Mouse (Mus musculus) monocyte, adult 5-6 weeks (primary cell): Measurements from ENCODE around the gene Lsm4. TPM values are rescaled to one million over a fixed set of nuclear protein-coding genes. Genes with fewer than 3 reads are reported as not detected.

Source experiments
- ATAC-seq: fragments of 153-309, 156-312 bp; replicated peaks from 2 replicates; pipeline ENCODE4 v1.8.0; 2017; ENCODE audit warnings: mild to moderate bottlenecking; ENCODE audit not compliant: low TSS enrichment, insufficient number of reproducible peaks, severe bottlenecking, poor library complexity, low FRiP score
- total RNA-seq: library from RNA; stranded (forward); fragments of 200-1000, 200-491, 200-594 nt; gene quantifications from 3 replicates; pipeline ENCODE4 v1.2.3, GENCODE M21; 2017

The Lsm4 gene
- total RNA-seq, 1 experiment from 2014 or later, result 93.3 TPM

DNA sequence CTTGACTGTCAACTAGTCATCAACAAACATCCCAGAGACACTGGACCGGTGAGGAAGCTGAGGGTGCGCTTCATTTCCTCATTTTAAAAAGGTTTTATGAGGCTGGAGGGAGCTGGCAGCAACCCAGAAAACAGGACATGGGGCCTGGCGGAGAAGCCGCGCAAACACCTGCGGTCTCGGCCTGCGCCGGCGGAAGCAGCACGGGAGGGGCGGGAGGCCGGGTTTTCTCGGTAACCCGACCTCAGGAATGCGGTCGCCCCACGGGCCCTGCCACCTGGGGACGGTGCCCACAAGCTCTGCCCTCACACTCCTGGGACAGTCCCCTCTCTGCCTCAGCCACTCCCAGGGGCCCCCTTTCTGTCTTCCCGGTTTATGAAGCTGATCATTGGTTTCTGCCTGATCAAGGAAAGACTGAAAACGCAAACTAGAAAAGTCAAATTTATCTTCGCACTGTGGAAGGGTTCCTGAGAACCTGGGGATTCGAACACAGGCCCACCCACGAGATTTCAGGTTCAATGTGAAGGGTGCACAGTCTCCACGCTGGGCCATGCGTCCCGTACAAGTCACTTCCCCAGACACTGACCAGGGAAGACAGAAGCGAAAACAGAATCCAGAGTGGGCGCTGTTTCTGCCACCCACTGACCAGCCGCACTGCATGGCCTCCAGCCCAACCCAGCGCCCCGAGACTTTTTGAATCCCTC, 22.4 kb downstream of the Lsm4 start:
- ATAC-seq, result peak; percentile 14; the same call in 1 of the 2 replicates

DNA sequence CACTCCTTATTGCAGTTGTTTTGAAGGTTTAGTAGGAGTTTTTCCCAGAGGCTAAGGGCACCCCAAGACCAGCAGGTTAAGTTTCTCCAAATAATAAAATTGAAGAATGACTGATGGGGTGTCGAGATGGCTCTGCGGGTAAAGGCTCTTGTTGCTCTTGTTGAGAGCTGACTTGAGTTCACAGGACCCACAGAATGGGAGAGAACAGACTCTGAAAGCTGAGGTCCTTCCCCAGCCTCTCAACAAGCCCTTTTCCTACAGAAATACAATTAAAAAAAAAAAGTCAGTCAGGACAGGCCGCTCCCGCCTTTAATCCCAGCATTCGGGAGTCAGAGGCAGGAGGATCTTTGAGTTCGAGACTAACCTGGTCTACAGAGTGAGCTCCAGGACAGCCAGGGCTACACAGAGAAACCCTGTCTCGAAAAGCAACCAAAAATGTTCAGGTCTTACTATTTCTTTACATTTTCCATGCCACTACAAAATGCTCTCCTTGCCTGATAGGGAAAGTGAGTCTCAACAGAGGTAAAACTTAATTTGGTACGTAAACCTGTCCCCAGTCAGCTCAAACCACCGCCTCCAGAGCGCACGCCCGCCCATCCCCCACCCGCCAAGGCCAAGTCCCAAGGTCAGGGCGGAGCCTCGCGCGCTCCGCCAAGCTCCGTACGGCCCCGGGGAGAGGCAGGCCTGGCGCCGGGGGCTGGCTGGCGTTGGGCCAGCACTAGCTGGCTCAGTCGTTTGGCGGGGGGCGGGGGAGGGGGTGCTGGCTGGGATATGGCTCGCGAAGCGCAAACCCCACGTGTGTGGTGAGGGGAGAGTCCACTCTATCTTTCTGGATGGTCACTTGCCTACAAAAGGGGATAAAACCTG, 23.2 kb downstream of the Lsm4 start:
- ATAC-seq, result no peak

DNA sequence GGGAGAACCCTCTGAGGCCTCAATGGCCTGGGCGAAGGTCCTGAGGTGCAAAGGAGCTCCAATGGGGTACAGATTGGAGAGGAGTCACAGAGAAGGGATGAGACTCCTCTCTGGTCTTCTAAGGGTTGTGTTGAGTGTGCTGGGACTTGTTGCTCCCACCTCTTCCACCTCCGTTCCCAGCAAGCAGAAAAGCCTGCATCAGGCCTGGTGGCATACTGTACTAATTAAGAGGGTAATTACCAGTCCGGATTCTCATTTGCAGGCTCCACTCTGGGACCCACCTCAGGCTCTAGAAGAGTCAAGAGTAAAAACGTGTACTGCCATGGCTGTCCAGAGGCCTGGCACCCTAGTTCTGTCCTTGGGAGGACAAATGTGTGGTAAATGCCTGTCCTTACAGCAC, 23.9 kb downstream of the Lsm4 start:
- ATAC-seq, result no peak

DNA sequence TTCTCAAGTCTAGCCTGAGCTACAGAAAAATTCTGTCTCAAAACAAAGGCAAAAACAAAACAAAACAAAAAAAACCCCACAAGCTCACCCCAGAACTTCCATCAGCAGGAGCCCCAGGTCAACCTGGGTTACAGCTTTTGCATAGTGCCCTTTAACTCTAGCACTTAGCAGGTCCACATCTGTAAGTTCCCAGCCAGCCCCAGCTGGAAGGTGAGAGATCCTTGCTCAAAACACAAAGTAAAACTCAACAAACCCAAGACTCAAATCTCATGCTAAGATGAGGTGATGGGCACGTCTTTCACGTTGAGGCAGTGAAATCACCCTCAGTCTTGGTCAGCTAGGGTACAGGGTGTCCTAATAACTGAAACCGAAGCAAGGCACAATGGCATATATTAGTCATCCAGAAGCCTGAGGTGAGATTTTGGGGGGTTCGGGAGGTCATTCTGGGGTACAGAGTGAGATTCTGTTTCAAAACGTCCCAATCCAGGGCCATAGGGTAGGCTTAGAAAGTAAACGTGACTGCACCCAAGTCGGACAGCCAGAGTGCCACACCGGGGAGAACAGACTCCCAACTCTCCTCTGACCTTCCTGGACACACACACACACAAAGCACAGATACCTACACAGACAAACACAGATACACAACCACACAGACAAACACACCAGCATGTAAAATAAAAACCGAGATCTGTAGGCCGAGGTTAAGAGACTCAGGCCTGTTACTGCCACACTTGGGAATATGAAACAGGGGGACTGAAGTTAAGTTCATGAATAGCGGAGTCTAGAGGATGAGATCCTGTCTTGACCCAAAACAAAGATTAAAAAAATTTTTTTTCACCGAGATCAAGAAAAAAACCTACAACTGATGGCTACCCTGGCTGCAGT, 24.6 kb downstream of the Lsm4 start:
- ATAC-seq, result no peak

DNA sequence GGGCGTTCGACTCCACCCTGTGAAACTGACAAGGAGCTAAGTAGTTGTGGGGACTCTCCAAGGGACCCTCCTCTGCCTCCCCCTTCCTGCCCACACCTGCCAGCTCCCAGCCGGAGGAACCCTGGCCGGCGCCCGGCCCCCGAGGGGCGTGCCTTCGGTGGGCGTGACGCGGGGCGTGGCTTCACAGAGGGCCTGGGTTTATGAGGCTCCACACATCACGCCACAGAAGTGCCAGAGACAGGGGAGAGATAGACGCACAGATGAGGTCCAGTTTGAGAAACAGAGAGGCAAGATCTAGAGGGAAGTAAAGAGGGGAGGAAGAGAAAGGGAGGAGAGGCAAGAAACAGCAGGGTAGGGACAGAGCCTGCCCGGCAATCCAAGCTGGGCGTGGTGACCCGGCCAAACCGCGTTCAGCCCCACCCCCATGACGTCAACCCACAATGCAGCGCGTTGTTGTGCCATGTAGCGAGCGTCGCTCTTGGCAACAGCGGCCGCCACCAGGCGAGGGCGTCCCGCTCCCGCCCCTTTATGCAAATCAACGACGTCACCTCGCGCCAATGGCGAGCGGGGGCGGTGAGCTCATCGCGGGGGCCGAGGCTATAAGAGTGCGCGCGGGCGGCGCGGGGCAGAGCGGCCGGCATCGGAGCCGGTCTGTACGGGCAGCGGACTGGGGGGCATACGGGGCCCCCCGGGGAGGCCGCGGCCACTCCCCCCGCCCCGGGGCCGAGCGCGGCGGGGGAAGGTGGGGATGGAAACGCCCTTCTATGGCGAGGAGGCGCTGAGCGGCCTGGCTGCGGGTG, 25.5 kb downstream of the Lsm4 start, which contains the start of gene Jund:
Gene Jund, plus strand, starts transcription at position 640 of the 800 bp plus-strand sequence.
- ATAC-seq, result peak; percentile 74

DNA sequence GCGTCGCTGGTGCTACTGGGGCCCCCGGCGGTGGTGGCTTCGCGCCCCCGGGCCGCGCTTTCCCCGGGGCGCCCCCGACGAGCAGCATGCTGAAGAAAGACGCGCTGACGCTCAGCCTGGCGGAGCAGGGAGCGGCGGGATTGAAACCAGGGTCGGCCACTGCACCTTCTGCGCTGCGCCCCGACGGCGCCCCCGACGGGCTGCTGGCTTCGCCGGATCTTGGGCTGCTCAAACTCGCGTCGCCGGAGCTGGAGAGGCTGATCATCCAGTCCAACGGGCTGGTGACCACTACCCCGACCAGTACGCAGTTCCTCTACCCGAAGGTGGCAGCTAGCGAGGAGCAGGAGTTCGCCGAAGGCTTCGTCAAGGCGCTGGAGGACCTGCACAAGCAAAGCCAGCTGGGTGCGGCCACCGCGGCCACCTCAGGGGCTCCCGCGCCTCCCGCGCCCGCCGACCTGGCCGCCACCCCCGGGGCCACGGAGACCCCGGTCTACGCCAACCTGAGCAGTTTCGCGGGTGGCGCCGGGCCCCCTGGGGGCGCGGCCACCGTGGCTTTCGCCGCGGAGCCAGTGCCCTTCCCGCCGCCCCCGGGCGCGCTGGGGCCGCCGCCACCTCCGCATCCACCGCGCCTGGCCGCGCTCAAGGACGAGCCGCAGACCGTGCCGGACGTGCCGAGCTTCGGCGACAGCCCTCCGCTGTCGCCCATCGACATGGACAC, 26.2 kb downstream of the Lsm4 start:
- no peak for ATAC-seq

DNA sequence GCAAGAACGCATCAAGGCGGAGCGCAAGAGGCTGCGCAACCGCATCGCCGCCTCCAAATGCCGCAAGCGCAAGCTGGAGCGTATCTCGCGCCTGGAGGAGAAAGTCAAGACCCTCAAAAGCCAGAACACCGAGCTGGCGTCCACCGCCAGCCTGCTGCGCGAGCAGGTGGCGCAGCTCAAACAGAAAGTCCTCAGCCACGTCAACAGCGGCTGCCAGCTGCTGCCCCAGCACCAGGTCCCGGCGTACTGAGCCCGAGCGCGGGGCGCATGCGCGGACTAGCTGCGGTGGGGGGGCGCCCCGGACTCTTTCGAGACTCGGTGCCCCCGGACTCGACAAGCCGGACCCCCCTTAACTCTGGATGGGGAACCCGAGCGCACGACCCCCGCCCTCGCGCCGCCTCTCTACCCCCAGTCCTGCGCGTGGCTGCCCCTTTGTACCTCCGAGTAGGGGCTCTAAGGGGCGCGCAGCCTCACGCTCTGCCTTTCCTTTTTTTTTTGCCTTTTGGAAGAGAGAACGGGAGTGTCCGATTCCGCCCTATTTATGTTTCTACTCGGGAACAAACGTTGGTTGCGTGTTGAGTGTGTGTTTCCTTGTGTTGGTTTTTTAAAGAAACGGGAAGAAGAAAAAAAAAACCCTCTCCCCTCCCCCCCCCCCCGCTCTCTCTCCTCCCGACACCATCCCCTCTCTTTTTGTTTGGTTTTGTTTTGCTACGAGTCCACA, 26.9 kb downstream of the Lsm4 start:
- ATAC-seq, result no peak

DNA sequence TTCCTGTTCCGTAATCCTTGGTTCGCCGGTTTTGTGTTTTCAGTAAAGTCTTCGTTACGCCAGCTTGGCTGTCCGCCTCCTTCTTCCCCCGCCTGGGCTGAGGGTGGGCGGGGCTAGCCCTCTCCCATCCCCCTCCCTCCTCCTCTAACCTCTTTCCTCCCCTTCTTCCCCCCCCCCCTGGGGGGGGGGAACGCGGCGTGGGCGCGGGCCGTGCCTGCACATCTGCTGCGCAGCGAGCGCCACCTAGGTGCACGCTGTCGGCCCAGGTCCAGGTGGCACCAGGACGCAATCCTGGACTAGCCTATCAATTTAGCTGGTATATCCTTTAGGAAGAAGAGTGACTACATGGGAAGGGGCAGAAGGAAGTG, 27.5 kb downstream of the Lsm4 start:
- 0 out of 2 replicates have a peak, but pooled peaks have one; percentile 7 for ATAC-seq

DNA sequence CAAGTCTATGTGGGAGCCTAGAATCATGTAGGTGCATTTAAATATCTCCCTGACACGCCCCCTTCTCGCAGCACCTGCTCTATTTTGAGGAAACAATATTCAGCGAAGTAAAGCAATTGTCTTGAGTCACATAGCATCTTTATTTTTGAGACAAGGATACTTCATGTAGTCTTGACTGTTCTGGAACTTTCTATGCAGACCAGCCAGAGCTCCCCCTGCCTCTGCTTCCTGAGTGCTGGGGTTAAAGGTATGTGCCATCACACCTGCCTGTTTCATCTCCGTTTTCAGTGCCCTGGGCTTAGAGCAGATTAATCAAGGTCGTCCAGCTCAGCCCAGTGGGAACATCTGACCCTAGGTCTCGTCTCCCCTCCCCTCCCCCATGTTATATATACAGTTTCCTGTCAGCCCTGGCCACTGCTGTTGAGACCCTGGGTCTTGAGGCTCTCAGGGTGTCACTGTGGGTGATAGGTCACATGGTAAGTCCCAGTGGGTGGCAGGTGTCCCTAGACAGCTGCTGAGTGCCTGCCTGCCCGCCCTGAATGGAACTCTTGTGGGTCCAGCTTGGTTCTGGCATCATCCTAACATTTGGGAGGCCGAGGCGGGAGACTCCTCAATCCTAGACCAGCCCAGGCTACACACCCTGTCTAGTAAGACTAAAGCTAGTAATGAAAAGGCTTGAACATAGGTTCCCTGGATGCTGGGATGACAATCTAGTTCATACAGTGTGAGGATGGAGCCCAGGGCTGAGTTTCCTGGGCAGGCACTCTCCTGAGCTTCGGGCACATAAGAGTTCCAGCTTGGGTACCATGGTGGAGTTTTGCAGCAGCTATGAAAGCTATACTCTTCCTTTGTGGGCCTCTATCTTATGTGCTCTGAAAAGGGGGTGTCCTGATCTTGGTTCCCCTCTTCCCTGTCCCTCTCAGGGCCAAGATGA, 28.3 kb downstream of the Lsm4 start:
- ATAC-seq, result no peak

DNA sequence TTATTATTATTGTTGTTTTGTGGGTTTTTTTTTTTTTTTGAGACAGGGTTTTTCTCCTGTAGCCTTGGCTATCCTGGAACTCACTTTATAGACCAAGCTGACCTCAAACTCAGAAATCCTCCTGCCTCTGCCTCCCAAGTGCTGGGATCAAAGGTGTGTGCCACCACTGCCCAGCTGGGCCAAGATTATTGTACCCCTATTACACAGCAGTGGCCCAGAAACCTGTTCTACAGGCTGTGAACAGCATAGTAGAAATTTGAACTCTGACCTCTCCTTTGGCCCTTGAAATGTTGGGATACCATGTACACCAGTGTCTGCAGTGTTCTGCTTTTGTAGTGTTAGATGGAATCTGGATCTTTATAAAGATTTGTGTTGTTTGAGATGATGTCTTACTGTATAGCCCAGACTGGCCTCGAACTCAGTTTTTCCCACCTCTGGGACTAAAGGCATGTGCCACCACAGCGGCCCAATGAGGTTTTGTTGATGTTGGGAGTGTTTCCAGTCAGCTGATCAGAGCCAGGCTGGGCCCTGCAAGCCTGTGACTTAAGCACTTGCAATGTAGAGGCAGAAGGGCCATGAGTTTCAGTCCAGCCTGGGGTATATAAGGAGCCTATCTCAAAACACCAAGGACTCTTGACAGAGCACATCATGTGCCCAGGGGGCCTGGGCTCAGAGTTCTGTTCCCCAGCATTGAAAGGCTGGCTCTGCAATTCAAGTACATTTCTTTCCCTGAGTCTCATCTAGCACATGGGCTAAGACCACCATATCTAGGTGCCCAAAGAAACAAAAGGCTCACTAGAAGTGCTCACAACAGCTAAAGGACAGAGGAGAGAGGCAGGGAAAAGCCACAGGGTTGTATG, 29.2 kb downstream of the Lsm4 start:
- no peak for ATAC-seq

DNA sequence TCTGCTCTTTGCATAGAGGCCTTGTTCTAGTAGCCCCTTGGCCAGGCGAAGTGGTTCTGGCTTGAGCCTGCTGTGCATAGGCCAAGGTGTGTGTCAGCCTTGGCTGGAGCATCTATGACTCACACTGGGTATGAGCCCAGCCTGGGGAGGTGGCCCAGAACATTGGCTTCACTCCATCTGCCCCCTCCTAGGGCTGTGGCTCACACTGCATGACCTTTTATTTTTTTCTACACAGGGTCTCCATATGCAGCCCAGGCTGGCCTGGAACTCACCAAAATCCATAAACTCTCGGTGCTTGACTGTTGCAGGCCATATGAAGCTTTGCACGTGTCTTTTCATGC, 29.8 kb downstream of the Lsm4 start:
- ATAC-seq, result no peak

DNA sequence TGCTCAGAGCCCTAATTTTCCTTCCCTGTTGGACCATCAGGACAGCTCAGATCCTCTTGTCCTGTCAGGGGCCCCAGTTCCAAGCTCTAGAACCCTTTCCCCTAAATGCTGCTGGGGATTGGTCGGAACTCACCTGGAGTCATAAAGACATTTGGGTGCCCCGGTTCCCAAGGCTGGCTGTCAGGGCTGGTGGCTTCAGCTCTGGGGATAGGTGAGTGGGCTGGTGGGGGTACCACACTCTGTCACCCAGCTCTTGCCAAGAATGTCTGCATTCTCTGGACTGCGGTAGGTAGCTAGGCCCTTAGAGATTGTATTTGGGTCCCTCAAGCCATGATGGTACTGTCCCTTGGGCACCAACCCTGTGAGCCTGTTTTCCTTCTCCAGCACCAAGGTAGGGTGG, 30.2 kb downstream of the Lsm4 start, which contains the start of gene Iqcn:
Gene Iqcn, plus strand, starts transcription at position 171 of the 400 bp plus-strand sequence.
- ATAC-seq, result no peak

DNA sequence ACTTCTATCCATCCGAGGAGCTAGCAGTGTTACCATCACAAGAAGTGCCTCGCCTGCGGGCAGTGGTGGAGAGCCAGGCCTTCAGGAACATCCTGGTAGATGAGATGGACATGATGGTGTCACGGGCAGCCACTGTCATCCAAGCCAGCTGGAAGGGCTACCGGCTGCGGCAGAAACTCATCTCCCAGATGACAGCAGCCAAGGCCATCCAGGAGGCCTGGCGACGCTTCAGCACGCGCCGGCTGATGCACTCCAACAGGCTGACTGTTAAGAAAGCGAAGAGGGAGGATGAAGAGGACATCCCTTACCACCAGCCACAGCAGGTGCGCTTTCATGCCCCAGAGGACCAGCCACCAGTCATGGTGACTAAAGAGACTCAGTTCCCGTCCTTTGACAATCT, 35.2 kb downstream of the Lsm4 start:
- ATAC-seq, result no peak

DNA sequence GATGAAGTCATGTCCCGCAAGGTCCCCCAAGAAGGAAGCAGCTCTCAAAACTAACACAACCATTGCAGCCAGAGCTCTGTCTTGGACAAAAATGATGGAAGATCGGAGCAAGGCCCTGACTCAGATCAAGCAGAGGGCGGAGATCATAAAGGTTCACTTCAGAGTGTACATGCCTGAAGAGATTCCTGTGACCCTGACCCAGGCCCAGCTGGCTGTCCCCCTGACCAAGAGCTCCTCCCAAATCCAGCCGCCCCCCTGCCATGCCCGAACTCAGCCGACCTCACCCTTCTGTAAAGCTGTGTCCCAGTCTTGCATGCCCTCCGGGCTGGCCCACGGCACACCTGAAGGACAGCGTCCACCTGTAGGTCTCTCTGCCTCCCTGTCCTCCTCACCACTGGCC, 36.7 kb downstream of the Lsm4 start:
- no peak for ATAC-seq

DNA sequence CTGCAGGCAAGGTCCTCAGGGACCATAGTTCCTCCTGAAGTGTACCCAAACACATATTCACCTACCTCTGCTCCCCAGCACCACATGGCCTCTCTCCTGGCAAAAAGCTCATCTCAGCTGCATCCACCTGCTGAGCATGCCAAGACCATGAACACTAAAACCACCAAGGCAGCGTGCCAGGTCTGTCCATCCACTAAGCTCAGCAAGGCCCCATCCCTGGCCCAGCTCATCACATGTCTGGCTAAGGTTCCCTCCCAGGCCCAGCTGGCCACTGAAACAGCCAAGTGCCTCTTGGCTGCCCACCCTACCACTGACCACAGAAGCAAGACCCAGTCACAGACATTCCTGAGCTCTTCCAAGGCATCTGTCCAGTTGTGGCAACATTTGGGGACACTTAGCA, 37.2 kb downstream of the Lsm4 start:
- no peak for ATAC-seq
